Mouse (Mus musculus) neural tube, embryonic 12.5 days (tissue): Measurements from ENCODE around the gene Pgam5. TPM values are rescaled to one million over a fixed set of nuclear protein-coding genes. Genes with fewer than 3 reads are reported as not detected.

Experiments
- ATAC-seq: fragments of 200-750 bp; cut with Nextera tagmentation; 2 replicates; pipeline ENCODE4 v1.8.0; 2017; ENCODE audit warnings: low read depth, mild to moderate bottlenecking, moderate TSS enrichment, moderate library complexity; ENCODE audit not compliant: low FRiP score
- H3K27ac ChIP-seq: fragments of 300-500 bp; sonication (generic); 2 replicates; pipeline ENCODE4 v1.5.1; 2016
- H3K27me3 ChIP-seq: fragments of 300-500 bp; sonication (generic); replicated peaks from 2 replicates; pipeline ENCODE4 v1.6.1; 2016; ENCODE audit warnings: mild to moderate bottlenecking
- H3K36me3 ChIP-seq: fragments of 300-500 bp; sonication (generic); 2 replicates; pipeline ENCODE4 v1.6.1; 2016; ENCODE audit warnings: mild to moderate bottlenecking
- H3K4me1 ChIP-seq: fragments of 300-500 bp; sonication (generic); 2 replicates; pipeline ENCODE4 v1.6.1; 2016
- H3K4me2 ChIP-seq: fragments of 300-500 bp; sonication (generic); replicated peaks from 2 replicates; pipeline ENCODE4 v1.6.1; 2016; ENCODE audit warnings: mild to moderate bottlenecking
- H3K4me3 ChIP-seq: fragments of 300-500 bp; sonication (generic); 2 replicates; pipeline ENCODE4 v1.5.1; 2016
- H3K9ac ChIP-seq: fragments of 300-500 bp; sonication (generic); 2 replicates; pipeline ENCODE4 v1.6.1; 2016; ENCODE audit warnings: mild to moderate bottlenecking
- H3K9me3 ChIP-seq: fragments of 300-500 bp; sonication (generic); 2 replicates; pipeline ENCODE4 v1.6.1; 2016; ENCODE audit warnings: mild to moderate bottlenecking
- WGBS: fragments of 180-500 bp; shearing (Covaris S2); methylation state at CpG from one replicate; pipeline ENCODE4 v1.1.7; 2016; 5-methylcytosine and 5-hydroxymethylcytosine counted together
- polyA plus RNA-seq: library from polyadenylated mRNA; unstranded; fragments of >200 nt; fragmentation: Nextera tagmentation; extraction: Ambion mirVana; gene quantifications from 2 replicates; pipeline ENCODE4 v1.2.1, GENCODE M21; 2016

Gene Pgam5
- polyA plus RNA-seq: 84.7 and 93.8 TPM in 2 replicates

DNA sequence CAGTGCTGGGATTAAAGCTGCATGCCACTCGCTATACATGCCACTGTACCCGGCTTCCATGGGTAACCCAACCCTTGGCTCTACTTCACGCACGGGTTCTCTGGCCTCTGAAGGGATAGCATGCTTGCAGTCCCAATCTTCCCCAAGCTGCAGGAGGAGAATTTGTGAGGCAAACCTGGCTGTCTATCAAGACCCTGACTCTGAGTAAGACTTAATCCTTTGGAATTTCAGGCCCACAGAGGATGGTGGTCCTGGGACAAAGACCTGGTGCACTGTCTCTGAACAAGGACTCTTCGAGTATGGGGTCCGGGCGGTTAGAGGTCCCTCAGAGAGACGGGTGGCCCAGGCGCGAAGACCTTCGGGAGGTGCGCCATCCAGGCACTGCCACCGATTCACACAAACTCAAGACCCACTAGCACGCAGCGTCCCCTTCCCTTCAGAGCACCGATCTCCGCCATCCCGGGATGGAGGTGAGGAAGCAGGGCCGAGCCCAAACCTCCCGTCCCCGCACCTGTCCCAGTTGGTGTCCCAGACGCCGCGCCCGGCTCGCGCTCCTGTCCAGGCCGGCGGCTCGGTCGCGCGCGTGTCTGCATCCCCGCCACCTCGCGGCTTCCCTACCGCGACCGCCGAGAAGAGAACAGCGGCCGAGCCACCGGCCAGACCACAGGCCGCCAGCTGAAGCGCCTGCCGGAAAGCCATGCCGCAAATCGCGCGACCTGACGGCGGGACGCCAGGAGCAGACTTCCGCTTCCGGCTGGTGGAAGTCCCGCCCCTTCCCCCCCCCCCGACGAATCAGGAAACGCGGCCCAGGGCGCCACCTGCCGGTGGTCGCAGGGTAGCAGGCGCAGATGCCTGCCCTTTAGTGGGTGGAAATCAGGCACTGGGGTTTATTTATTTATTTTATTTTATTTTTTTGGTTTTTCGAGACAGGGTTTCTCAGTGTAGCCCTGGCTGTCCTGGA is at the start of gene Pgam5:
Gene Pgam5, minus strand, starts transcription at position 773 of the 961 bp plus-strand sequence.
- Histone ChIP-seq H3K4me3 (peak within 1 kb of the TSS; percentile 98), H3K27me3 (no peaks in the 10 kb centered on the region), H3K27ac (no peak within 1 kb of the TSS), H3K36me3 (peaks cover 30% of the 10 kb centered on the region), H3K4me2 (peak within 1 kb of the TSS; percentile 84), H3K9ac (peak within 1 kb of the TSS; percentile 89), H3K9me3 (no peaks in the 10 kb centered on the region), H3K4me1 (peaks cover 8% of the 10 kb centered on the region)
- WGBS: under 1% methylated on average over 66 of the region's 66 CpGs
- peak; percentile 90 for ATAC-seq

DNA sequence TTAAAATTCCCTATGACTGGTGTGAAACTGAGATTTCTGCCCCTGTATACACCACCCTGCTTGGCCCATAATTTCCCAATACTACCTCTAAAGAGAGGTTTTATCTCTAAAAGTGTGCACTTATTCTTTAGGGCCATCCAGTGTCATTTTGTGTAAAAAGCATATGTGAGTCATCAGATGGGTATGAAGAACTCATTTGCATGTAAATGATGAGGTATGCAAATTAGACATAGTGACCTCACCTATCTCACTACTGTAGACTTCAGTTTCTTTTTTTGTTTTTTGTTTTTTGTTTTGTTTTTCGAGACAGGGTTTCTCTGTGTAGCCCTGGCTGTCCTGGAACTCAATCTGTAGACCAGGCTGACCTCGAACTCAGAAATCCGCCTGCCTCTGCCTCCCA is 43.4 kb upstream of the Pgam5 start:
- Histone ChIP-seq H3K4me3 (no peak overlapping the region), H3K4me2 (no peak overlapping the region), H3K9ac (no peak overlapping the region), H3K27me3 (no peaks in the 10 kb centered on the region), H3K36me3 (peaks cover 33% of the 10 kb centered on the region), H3K27ac (no peak overlapping the region), H3K4me1 (no peaks in the 10 kb centered on the region), H3K9me3 (no peaks in the 10 kb centered on the region)
- ATAC-seq: no peak
- WGBS: 90% methylated on average over 3 of the region's 3 CpGs

DNA sequence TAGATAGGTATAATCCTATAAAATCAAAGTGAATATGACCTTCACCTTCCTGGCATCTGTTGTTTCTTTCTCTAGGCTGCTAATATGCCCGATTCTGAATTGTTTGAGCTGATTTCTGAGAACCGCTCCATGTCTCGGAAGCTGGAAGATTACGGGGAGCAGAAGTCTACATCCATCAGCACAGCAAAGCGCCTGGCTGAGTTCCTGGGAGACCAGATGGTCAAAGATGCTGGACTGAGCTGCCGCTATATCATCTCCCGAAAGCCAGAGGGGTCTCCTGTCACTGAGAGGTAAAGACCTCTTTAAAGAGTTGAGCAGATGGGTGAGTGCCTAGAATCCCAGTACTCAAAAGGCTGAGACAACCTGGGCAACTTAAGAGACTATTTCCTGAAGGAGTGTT is 39.1 kb upstream of the Pgam5 start:
- H3K4me1 ChIP-seq: no peaks in the 10 kb centered on the region
- no peak for ATAC-seq
- H3K9ac ChIP-seq: no peak overlapping the region
- H3K4me3 ChIP-seq: no peak overlapping the region
- no peaks in the 10 kb centered on the region for H3K27me3 ChIP-seq
- WGBS: 98% methylated on average over 7 of the region's 7 CpGs
- H3K4me2 ChIP-seq: no peak overlapping the region
- H3K36me3 ChIP-seq: peaks cover 48% of the 10 kb centered on the region
- no peak overlapping the region for H3K27ac ChIP-seq
- H3K9me3 ChIP-seq: no peaks in the 10 kb centered on the region

DNA sequence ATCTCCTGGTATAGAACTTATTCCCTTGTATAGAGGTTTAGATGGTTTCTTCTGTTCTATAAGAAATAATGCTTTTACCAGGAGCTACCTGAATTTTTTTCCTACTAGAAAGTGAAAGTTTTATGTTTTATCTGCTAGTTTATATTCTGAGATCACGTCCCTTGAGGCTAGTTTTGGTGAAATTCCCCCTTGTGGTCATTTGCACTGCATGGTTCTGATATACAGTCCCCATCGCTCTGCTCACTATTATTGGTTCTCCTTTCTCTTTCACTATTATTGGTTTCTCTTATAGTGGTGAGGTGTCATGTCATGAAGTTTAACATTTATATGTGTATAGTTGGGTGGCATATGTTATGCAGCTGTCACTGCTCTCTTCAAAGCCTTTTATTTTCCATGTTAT is 30.9 kb upstream of the Pgam5 start:
- H3K27me3 ChIP-seq: no peaks in the 10 kb centered on the region
- H3K9me3 ChIP-seq: no peaks in the 10 kb centered on the region
- H3K4me2 ChIP-seq: no peak overlapping the region
- H3K36me3 ChIP-seq: peaks cover 75% of the 10 kb centered on the region
- H3K4me3 ChIP-seq: no peak overlapping the region
- 92% methylated on average over 2 of the region's 2 CpGs for WGBS
- no peaks in the 10 kb centered on the region for H3K4me1 ChIP-seq
- no peak overlapping the region for H3K27ac ChIP-seq
- H3K9ac ChIP-seq: no peak overlapping the region
- ATAC-seq: no peak

DNA sequence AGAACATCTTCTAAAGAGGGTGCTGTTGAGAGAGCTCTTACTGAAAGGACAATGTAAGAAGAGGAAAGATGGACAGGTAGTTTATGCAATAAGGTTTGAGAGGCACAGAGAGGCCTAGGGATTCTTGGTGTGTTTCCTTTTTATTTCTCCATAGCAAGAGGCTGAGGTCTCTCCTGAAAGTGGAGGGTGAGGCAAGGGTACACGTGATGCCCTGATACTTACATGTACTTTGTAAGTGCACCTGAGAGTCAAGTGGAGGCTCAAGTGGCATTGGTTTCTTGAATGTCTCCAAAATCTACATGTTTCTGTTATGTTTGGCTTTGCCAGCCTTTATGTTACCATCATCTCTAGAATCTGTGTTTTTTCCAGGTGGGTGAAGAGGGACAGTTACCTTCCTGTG is 26.9 kb upstream of the Pgam5 start:
- no peaks in the 10 kb centered on the region for H3K27me3 ChIP-seq
- no peaks in the 10 kb centered on the region for H3K9me3 ChIP-seq
- peaks cover 66% of the 10 kb centered on the region for H3K36me3 ChIP-seq
- H3K4me1 ChIP-seq: no peaks in the 10 kb centered on the region
- no peak overlapping the region for H3K27ac ChIP-seq
- H3K9ac ChIP-seq: no peak overlapping the region
- no peak overlapping the region for H3K4me3 ChIP-seq
- ATAC-seq: no peak
- no peak overlapping the region for H3K4me2 ChIP-seq
- WGBS: 91% methylated on average over 1 of the region's 1 CpGs

- Histone ChIP-seq H3K4me2 (no peak overlapping the region), H3K36me3 (peaks cover 45% of the 10 kb centered on the region), H3K27me3 (no peaks in the 10 kb centered on the region), H3K9me3 (no peaks in the 10 kb centered on the region), H3K4me3 (no peak overlapping the region), H3K4me1 (no peaks in the 10 kb centered on the region), H3K27ac (no peak overlapping the region), H3K9ac (no peak overlapping the region)
- no peak for ATAC-seq
- 97% methylated on average over 1 of the region's 1 CpGs for WGBS
Measured at GRCm38 (mm10) chr5:110291649-110292048, 21.9 kb upstream of the Pgam5 start.

GRCm38 (mm10) chr5:110287084-110287475 is 17.4 kb upstream of the Pgam5 start:
- 76% methylated on average over 2 of the region's 2 CpGs for whole genome bisulfite sequencing
- H3K4me2 ChIP-seq: peak overlapping the region; percentile 91
- peaks cover 9% of the 10 kb centered on the region; the same call in 1 of the 2 replicates for H3K27me3 ChIP-seq
- 0 out of 2 replicates have a peak, but pooled peaks cover 5% of the 10 kb centered on the region for H3K4me1 ChIP-seq
- peaks cover 20% of the 10 kb centered on the region for H3K36me3 ChIP-seq
- 0 out of 2 replicates have a peak overlapping the region, but pooled peaks have one; percentile 71 for H3K9ac ChIP-seq
- no peaks in the 10 kb centered on the region for H3K9me3 ChIP-seq
- no peak overlapping the region for H3K27ac ChIP-seq
- H3K4me3 ChIP-seq: no peak overlapping the region
- no peak for ATAC-seq

DNA sequence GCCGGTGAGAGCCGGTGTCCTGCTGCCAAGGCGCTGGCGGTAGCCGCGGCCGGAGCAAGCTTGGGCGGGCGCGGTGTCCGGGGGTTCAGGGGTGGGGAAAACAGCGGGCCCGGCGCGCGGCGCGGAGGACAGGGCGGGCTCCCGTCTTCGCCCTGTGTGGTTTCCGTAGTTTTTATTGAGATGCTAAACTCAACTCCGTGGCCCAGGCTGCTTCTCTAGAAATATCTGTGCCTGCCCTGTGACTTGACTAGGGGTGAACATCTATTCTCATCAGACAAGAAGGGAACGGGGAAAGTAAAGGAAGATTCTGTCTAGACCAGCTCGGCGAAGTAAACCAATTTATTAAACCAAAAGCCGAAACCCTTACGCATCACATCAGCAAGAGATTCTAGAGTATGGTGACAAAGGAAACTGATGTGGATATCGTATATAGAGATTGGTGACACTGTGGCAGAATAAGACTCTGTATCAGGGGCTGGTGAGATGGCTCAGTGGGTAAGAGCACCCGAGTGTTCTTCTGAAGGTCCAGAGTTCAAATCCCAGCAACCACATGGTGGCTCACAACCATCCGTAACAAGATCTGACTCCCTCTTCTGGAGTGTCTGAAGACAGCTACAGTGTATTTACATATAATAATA is 16.9 kb upstream of the Pgam5 start:
- no peak overlapping the region for H3K27ac ChIP-seq
- no peaks in the 10 kb centered on the region for H3K9me3 ChIP-seq
- peaks cover 9% of the 10 kb centered on the region; the same call in 1 of the 2 replicates for H3K27me3 ChIP-seq
- 3% methylated on average over 31 of the region's 31 CpGs for WGBS
- ATAC-seq: peak; percentile 83
- H3K4me1 ChIP-seq: 0 out of 2 replicates have a peak, but pooled peaks cover 5% of the 10 kb centered on the region
- H3K4me3 ChIP-seq: peak overlapping the region; percentile 70
- H3K36me3 ChIP-seq: peaks cover 15% of the 10 kb centered on the region
- H3K9ac ChIP-seq: peak overlapping the region; percentile 71
- H3K4me2 ChIP-seq: peak overlapping the region; percentile 91

GRCm38 (mm10) chr5:110285770-110286445 is 16.2 kb upstream of the Pgam5 start, which contains the start of the genes Pxmp2 and Pole:
Pxmp2 (minus strand) TSS chr5:110286186.
Pole (plus strand) TSS chr5:110286306.
- peak within 1 kb of the TSS; percentile 70 for H3K4me3 ChIP-seq
- ATAC-seq: peak; percentile 99
- 0 out of 2 replicates have a peak, but pooled peaks cover 5% of the 10 kb centered on the region for H3K4me1 ChIP-seq
- peak within 1 kb of the TSS; percentile 91 for H3K4me2 ChIP-seq
- H3K27ac ChIP-seq: no peak within 1 kb of the TSS
- peaks cover 9% of the 10 kb centered on the region; the same call in 1 of the 2 replicates for H3K27me3 ChIP-seq
- peak within 1 kb of the TSS; percentile 71 for H3K9ac ChIP-seq
- H3K36me3 ChIP-seq: peaks cover 8% of the 10 kb centered on the region; the same call in 1 of the 2 replicates
- no peaks in the 10 kb centered on the region for H3K9me3 ChIP-seq
- under 1% methylated on average over 64 of the region's 64 CpGs for WGBS

GRCm38 (mm10) chr5:110285156-110285555 is 15.4 kb upstream of the Pgam5 start:
- Histone ChIP-seq H3K9ac (no peak overlapping the region; the same call in 1 of the 2 replicates), H3K4me1 (0 out of 2 replicates have a peak, but pooled peaks cover 5% of the 10 kb centered on the region), H3K9me3 (no peaks in the 10 kb centered on the region), H3K4me2 (peak overlapping the region; percentile 91), H3K27ac (no peak overlapping the region), H3K36me3 (0 out of 2 replicates have a peak, but pooled peaks cover 6% of the 10 kb centered on the region), H3K4me3 (peak overlapping the region; percentile 70), H3K27me3 (peaks cover 9% of the 10 kb centered on the region; the same call in 1 of the 2 replicates)
- 8% methylated on average over 15 of the region's 15 CpGs for WGBS
- 0 out of 2 replicates have a peak, but pooled peaks have one; percentile 3 for ATAC-seq

GRCm38 (mm10) chr5:110284536-110284935 is 14.8 kb upstream of the Pgam5 start:
- Histone ChIP-seq H3K4me3 (no peak overlapping the region), H3K36me3 (0 out of 2 replicates have a peak, but pooled peaks cover 5% of the 10 kb centered on the region), H3K4me1 (0 out of 2 replicates have a peak, but pooled peaks cover 5% of the 10 kb centered on the region), H3K27ac (no peak overlapping the region), H3K9ac (no peak overlapping the region), H3K27me3 (peaks cover 9% of the 10 kb centered on the region; the same call in 1 of the 2 replicates), H3K9me3 (no peaks in the 10 kb centered on the region), H3K4me2 (peak overlapping the region; percentile 91)
- WGBS: 17% methylated on average over 4 of the region's 4 CpGs
- no peak for ATAC-seq
